ENCODE assay signal across 8 mouse cellular contexts in the genomic region with DNA sequence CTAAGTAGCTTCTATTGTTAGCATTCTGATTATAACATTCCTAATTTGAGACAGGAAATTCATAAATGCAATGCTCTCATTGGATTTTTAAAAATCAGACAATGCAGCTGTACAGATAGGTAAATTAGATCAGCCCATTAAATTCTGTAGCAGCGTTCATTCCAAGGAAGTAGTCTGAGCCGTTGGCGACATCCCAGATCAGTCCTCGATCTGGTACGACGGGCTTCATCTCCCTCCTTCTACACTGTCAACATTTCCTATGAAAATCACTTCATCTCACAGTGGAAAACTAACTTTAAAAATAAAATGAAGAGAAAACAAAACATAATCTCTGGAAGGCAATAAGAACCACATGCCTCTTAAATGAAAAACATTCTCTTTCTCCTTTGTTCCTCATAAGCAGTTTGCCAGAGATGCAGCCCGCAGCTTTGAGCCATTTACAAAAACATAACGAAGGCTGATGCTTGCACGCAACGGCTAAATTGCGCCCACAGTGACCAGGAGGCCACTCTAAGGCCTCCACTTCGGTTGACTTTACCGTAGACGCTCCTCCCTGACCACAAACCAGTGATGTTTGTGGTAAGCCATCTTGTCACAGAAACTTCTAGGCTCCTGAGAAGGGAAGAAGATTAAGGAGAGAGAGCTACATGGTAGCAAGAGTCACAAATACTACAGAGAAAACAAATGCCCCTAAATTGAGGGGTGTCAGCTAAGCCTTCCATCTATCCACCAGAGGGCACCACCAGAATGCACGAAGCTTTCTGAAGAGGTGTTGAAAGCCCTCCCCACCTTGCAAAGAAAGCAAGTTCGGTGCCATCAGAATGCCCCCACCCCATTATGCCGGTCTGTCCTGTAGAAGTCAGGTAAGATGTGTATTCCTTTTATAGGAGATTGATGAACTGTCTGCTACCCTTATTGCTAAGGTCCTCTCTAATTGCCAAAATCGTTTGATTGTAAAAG.
DNase-seq lines count a peak whose midpoint lies in the region; ATAC-seq and TF ChIP-seq lines count a peak whose summit lies in the region.

No protein-coding gene starts in this region.

- ATAC-seq in heart, embryonic 12.5 days (ENCODE audit: insufficient number of reproducible peaks, low FRiP score): no peak
- ATAC-seq in frontal cortex, adult (ENCODE audit: low TSS enrichment): peak; percentile 84
- no peak for ATAC-seq in forebrain, embryonic 15.5 days (replicated peaks)

- peak; percentile 46; the same call in 1 of the 2 replicates for TF ChIP-seq CTCF in olfactory bulb, adult 2 months (IDR thresholded peaks at IDR 0.05; ENCODE audit: insufficient read depth, low read depth, low read length)

- H3K9me3 ChIP-seq in heart, embryonic 12.5 days (replicated peaks): no peaks in the 10 kb centered on the region
- H3K9me3 ChIP-seq in limb, embryonic 10.5 days (replicated peaks): no peaks in the 10 kb centered on the region
- H3K9me3 ChIP-seq in forebrain, embryonic 15.5 days: no peaks in the 10 kb centered on the region

- no peaks in the 10 kb centered on the region for H3K36me3 ChIP-seq in heart, embryonic 12.5 days
- H3K36me3 ChIP-seq in limb, embryonic 10.5 days: no peaks in the 10 kb centered on the region
- no peaks in the 10 kb centered on the region for H3K36me3 ChIP-seq in forebrain, embryonic 15.5 days

- no peak overlapping the region for H3K4me3 ChIP-seq in heart, embryonic 12.5 days
- H3K4me3 ChIP-seq in limb, embryonic 10.5 days: no peak overlapping the region
- H3K4me3 ChIP-seq in olfactory bulb, adult 2 months (ENCODE audit: insufficient read depth, low read depth, low read length): no peak overlapping the region
- no peak overlapping the region for H3K4me3 ChIP-seq in forebrain, embryonic 15.5 days

- peaks cover 4% of the 10 kb centered on the region; the same call in 1 of the 2 replicates for H3K4me1 ChIP-seq in heart, embryonic 12.5 days (replicated peaks)
- H3K4me1 ChIP-seq in limb, embryonic 10.5 days: peaks cover 5% of the 10 kb centered on the region; the same call in 1 of the 2 replicates
- H3K4me1 ChIP-seq in olfactory bulb, adult 2 months (ENCODE audit: control insufficient read depth, insufficient read depth, low read length): peaks cover 2% of the 10 kb centered on the region
- H3K4me1 ChIP-seq in forebrain, embryonic 15.5 days: peaks cover 4% of the 10 kb centered on the region; the same call in 1 of the 2 replicates

- DNase-seq in heart, adult 8-10 months (ENCODE audit: low spot score): peak; percentile 36
- DNase-seq in 3T3-L1 (ENCODE audit: low read depth, low spot score) (peak; percentile 66), ZHBTc4 (ENCODE audit: low read depth, low spot score) (peak; percentile 46)
- DNase-seq in limb, embryonic 10.5 days (ENCODE audit: low spot score): no peak

- WGBS in heart, embryonic 12.5 days: 70% methylated on average over 18 of the region's 18 CpGs
- WGBS in limb, embryonic 10.5 days: 75% methylated on average over 18 of the region's 18 CpGs
- 63% methylated on average over 18 of the region's 18 CpGs for WGBS in olfactory bulb, adult 2 months
- 58% methylated on average over 18 of the region's 18 CpGs for WGBS in forebrain, embryonic 15.5 days

- H3K27ac ChIP-seq in heart, embryonic 12.5 days (ENCODE audit: poor library complexity, severe bottlenecking): no peak overlapping the region
- H3K27ac ChIP-seq in limb, embryonic 10.5 days: 0 out of 2 replicates have a peak overlapping the region, but pooled peaks have one; percentile 30
- H3K27ac ChIP-seq in olfactory bulb, adult 2 months (ENCODE audit: insufficient read depth, low read depth, low read length): no peak overlapping the region
- no peak overlapping the region for H3K27ac ChIP-seq in forebrain, embryonic 15.5 days (replicated peaks)

- H3K9ac ChIP-seq in heart, embryonic 12.5 days: no peak overlapping the region
- no peak overlapping the region for H3K9ac ChIP-seq in forebrain, embryonic 15.5 days (replicated peaks)

- no peak for TF ChIP-seq POLR2A in olfactory bulb, adult 2 months (IDR thresholded peaks at IDR 0.05; ENCODE audit: insufficient read depth, low read depth, low read length)

- H3K27me3 ChIP-seq in heart, embryonic 12.5 days (replicated peaks): no peaks in the 10 kb centered on the region
- H3K27me3 ChIP-seq in limb, embryonic 10.5 days (ENCODE audit: low read depth, poor library complexity, severe bottlenecking): no peaks in the 10 kb centered on the region
- H3K27me3 ChIP-seq in forebrain, embryonic 15.5 days: no peaks in the 10 kb centered on the region

- H3K4me2 ChIP-seq in heart, embryonic 12.5 days: no peak overlapping the region
- no peak overlapping the region for H3K4me2 ChIP-seq in forebrain, embryonic 15.5 days (replicated peaks)
